Mouse (Mus musculus) C2C12 (cell line): ENCODE measurements around the gene Sned1.

Source experiments
- CEBPB ChIP-seq: IDR thresholded peaks from one replicate; pipeline ENCODE4 v1.6.1; 2011; ENCODE audit warnings: low read depth, mild to moderate bottlenecking, control low read depth, moderate library complexity
- CTCF ChIP-seq: IDR thresholded peaks from one replicate; pipeline ENCODE4 v1.5.1; 2011; ENCODE audit not compliant: control insufficient read depth, insufficient read depth, insufficient read length
- MAX ChIP-seq: IDR thresholded peaks from one replicate; pipeline ENCODE4 v1.6.1; 2011; ENCODE audit warnings: mild to moderate bottlenecking, control low read depth
- MYOD1 ChIP-seq: IDR thresholded peaks from one replicate; pipeline ENCODE4 v1.6.1; 2011; ENCODE audit warnings: low read depth; ENCODE audit not compliant: control insufficient read depth, insufficient read length

DNA sequence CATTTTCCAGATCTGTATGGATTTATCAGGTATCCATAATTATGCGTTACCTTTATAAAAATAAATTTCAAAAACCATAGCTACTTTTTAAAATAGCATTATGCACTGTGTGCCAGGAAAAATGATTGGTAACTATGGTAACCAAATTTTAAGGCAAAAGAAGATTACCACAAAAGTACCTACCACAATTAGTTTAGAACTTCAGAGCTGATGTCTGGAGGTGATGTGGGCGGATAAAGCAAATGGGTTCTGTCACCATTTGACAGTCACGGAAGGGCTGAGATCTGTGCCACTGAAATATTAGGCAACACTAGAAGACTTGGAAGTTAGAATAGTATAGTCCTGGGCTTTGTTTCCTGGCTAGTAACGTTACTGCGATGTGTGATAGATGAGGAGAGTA lies 111.5 kb downstream of the Sned1 start:
- no peak for TF ChIP-seq MAX
- TF ChIP-seq MYOD1, result no peak
- TF ChIP-seq CEBPB, result no peak
- TF ChIP-seq CTCF, result no peak
